Mouse (Mus musculus): ENCODE measurements around the gene Pls3. TPM values are rescaled to one million over a fixed set of nuclear protein-coding genes. Genes with fewer than 3 reads are reported as not detected.
"Not testable (repeated sequence)": the region's sequence is repeated elsewhere in the genome, so short reads cannot be mapped to it uniquely, and the experiment has no call there.

Gene Pls3
- polyA plus RNA-seq, 1 experiment from 2014 or later: 61.9 TPM

GRCm38 (mm10) chrX:75750126-75750725 is 124.8 kb downstream of the Pls3 start:
- H3K4me3 ChIP-seq (ENCODE audit: control insufficient read depth in 1 of 2, insufficient read depth in 1 of 2, low read depth in 1 of 2, low read length in 2 of 2); H3K4me1 ChIP-seq (ENCODE audit: control insufficient read depth in 2 of 2, insufficient read depth in 2 of 2, low read length in 2 of 2); H3K27ac ChIP-seq (replicated peaks in 1 of 2; ENCODE audit: control insufficient read depth in 1 of 2, insufficient read depth in 1 of 2, low read depth in 2 of 2, low read length in 2 of 2); H3K27me3 ChIP-seq (ENCODE audit: control insufficient read depth, insufficient read depth, low read length); H3K4me2 ChIP-seq (ENCODE audit: low read length); H3K36me3 ChIP-seq (ENCODE audit: control insufficient read depth, insufficient read depth, low read length); H3K9me3 ChIP-seq (ENCODE audit: control insufficient read depth, low read length); ATAC-seq (ENCODE audit: insufficient number of reproducible peaks, insufficient read depth, low FRiP score, low read depth); H3K9ac ChIP-seq (ENCODE audit: low read length): not testable (repeated sequence)
- WGBS: 52% methylated on average over 4 of the region's 12 CpGs

DNA sequence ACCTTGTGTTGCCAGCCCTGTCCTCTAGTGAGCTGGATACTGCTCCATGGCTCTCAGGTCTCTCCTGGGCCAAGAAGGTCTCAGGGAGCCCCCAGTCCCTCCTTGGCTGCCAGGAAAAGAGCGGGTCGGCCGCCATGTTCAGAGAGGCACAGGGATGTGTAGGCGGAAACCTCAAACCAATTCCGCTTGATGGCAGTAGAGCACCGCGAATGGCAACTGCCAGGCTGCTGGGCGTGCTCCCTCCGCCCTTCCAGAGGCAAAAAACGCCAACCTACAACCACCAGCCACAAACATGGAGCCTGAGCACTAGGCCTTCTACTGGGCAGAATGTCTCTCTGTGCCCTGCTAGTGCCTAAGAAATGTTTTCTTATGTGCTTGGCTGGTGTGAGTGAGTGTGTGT is 125.7 kb downstream of the Pls3 start:
- H3K4me3 ChIP-seq (ENCODE audit: control insufficient read depth in 1 of 2, insufficient read depth in 1 of 2, low read depth in 1 of 2, low read length in 2 of 2); H3K27me3 ChIP-seq (ENCODE audit: control insufficient read depth, insufficient read depth, low read length); H3K4me1 ChIP-seq (ENCODE audit: control insufficient read depth in 2 of 2, insufficient read depth in 2 of 2, low read length in 2 of 2); H3K9me3 ChIP-seq (ENCODE audit: control insufficient read depth, low read length); H3K27ac ChIP-seq (replicated peaks in 1 of 2; ENCODE audit: control insufficient read depth in 1 of 2, insufficient read depth in 1 of 2, low read depth in 2 of 2, low read length in 2 of 2); H3K9ac ChIP-seq (ENCODE audit: low read length); H3K4me2 ChIP-seq (ENCODE audit: low read length); H3K36me3 ChIP-seq (ENCODE audit: control insufficient read depth, insufficient read depth, low read length); ATAC-seq (ENCODE audit: insufficient number of reproducible peaks, insufficient read depth, low FRiP score, low read depth): not testable (repeated sequence)
- WGBS: 37% methylated on average over 8 of the region's 10 CpGs

DNA sequence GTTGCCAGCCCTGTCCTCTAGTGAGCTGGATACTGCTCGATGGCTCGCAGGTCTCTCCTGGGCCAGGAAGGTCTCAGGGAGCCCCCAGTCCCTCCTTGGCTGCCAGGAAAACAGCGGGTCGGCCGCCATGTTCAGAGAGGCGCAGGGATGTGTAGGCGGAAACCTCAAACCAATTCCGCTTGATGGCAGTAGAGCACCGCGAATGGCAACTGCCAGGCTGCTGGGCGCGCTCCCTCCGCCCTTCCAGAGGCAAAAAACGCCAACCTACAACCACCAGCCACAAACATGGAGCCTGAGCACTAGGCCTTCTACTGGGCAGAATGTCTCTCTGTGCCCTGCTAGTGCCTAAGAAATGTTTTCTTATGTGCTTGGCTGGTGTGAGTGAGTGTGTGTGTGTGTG is 130.5 kb downstream of the Pls3 start:
- H3K4me2 ChIP-seq (ENCODE audit: low read length); H3K4me3 ChIP-seq (ENCODE audit: control insufficient read depth in 1 of 2, insufficient read depth in 1 of 2, low read depth in 1 of 2, low read length in 2 of 2); H3K4me1 ChIP-seq (ENCODE audit: control insufficient read depth in 2 of 2, insufficient read depth in 2 of 2, low read length in 2 of 2); H3K27ac ChIP-seq (replicated peaks in 1 of 2; ENCODE audit: control insufficient read depth in 1 of 2, insufficient read depth in 1 of 2, low read depth in 2 of 2, low read length in 2 of 2); H3K36me3 ChIP-seq (ENCODE audit: control insufficient read depth, insufficient read depth, low read length); H3K9ac ChIP-seq (ENCODE audit: low read length); H3K27me3 ChIP-seq (ENCODE audit: control insufficient read depth, insufficient read depth, low read length); ATAC-seq (ENCODE audit: insufficient number of reproducible peaks, insufficient read depth, low FRiP score, low read depth); H3K9me3 ChIP-seq (ENCODE audit: control insufficient read depth, low read length): not testable (repeated sequence)
- WGBS: 38% methylated on average over 10 of the region's 14 CpGs

DNA sequence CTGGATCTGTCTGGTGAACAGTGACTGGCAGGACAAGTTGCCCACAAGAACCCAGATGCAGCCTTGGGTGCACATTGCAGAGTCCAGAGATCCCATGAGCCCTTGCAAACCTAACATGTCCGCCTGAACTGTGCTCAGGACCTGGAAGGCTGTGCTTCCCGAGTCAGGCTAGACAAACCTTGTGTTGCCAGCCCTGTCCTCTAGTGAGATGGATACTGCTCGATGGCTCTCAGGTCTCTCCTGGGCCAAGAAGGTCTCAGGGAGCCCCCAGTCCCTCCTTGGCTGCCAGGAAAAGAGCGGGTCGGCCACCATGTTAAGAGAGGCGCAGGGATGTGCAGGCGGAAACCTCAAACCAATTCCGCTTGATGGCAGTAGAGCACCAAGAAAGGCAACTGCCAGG is 135.5 kb downstream of the Pls3 start:
- H3K27ac ChIP-seq (replicated peaks in 1 of 2; ENCODE audit: control insufficient read depth in 1 of 2, insufficient read depth in 1 of 2, low read depth in 2 of 2, low read length in 2 of 2); H3K27me3 ChIP-seq (ENCODE audit: control insufficient read depth, insufficient read depth, low read length); H3K9ac ChIP-seq (ENCODE audit: low read length); ATAC-seq (ENCODE audit: insufficient number of reproducible peaks, insufficient read depth, low FRiP score, low read depth); H3K4me2 ChIP-seq (ENCODE audit: low read length); H3K4me3 ChIP-seq (ENCODE audit: control insufficient read depth in 1 of 2, insufficient read depth in 1 of 2, low read depth in 1 of 2, low read length in 2 of 2); H3K9me3 ChIP-seq (ENCODE audit: control insufficient read depth, low read length); H3K4me1 ChIP-seq (ENCODE audit: control insufficient read depth in 2 of 2, insufficient read depth in 2 of 2, low read length in 2 of 2); H3K36me3 ChIP-seq (ENCODE audit: control insufficient read depth, insufficient read depth, low read length): not testable (repeated sequence)
- WGBS: 61% methylated on average over 2 of the region's 8 CpGs

Measured in heart, embryonic 14.5 days (tissue).